Comparison of ENCODE assay signal across 13 mouse cellular contexts in genomic region chrX:75814123-75814522, GRCm38 (mm10).
"Had no signal": no experiment of that assay in that cellular context is flagged by ENCODE, and none has a peak within 500 bp of the region (broad histone marks: within the 10 kb centered on the region; RNA-seq: fewer than 3 reads in every experiment).

No protein-coding gene starts in this region.

- DNase-seq: kidney, postnatal 10 days; left cerebral cortex, postnatal 4 days; lung, adult 18-20 months; retina, postnatal 1 day; right cerebral cortex, postnatal 14 days; thymus, adult 18-20 months; thymus, postnatal 14 days had no signal

- H3K9me3 ChIP-seq: limb, embryonic 13.5 days; midbrain, embryonic 12.5 days; neural tube, embryonic 13.5 days had no signal

- H3K4me3 ChIP-seq: limb, embryonic 13.5 days; midbrain, embryonic 12.5 days; neural tube, embryonic 13.5 days had no signal

- H3K36me3 ChIP-seq: limb, embryonic 13.5 days; midbrain, embryonic 12.5 days; neural tube, embryonic 13.5 days had no signal

- H3K4me2 ChIP-seq: limb, embryonic 13.5 days; midbrain, embryonic 12.5 days; neural tube, embryonic 13.5 days had no signal

- H3K9ac ChIP-seq: limb, embryonic 13.5 days; liver, embryonic 14.5 days; midbrain, embryonic 12.5 days; neural tube, embryonic 13.5 days had no signal

- ATAC-seq: midbrain, embryonic 16.5 days had no signal

- H3K27me3 ChIP-seq: limb, embryonic 13.5 days; midbrain, embryonic 12.5 days; neural tube, embryonic 13.5 days had no signal

- H3K27ac ChIP-seq: limb, embryonic 13.5 days; liver, embryonic 14.5 days; midbrain, embryonic 12.5 days; neural tube, embryonic 13.5 days; stomach, postnatal 0 days had no signal

- H3K4me1 ChIP-seq: limb, embryonic 13.5 days; midbrain, embryonic 12.5 days; neural tube, embryonic 13.5 days had no signal
